Mouse (Mus musculus) hindbrain, embryonic 16.5 days (tissue): ENCODE results near the gene Kdm4d. TPM values are rescaled to one million over a fixed set of nuclear protein-coding genes. Genes with fewer than 3 reads are reported as not detected.
"Not testable (repeated sequence)": the region's sequence is repeated elsewhere in the genome, so short reads cannot be mapped to it uniquely, and the experiment has no call there.

ENCODE experiments used
- ATAC-seq: fragments of 200-750 bp; cut with Nextera tagmentation; 2 replicates; pipeline ENCODE4 v1.8.0; 2017; ENCODE audit warnings: moderate TSS enrichment, moderate library complexity
- H3K27ac ChIP-seq: fragments of 300-500 bp; sonication (generic); 2 replicates; pipeline ENCODE4 v1.5.1; 2014; ENCODE audit warnings: low read depth, mild to moderate bottlenecking, control low read depth, low read length, moderate library complexity
- H3K27me3 ChIP-seq: fragments of 300-500 bp; sonication (generic); replicated peaks from 2 replicates; pipeline ENCODE4 v1.6.1; 2014; ENCODE audit warnings: low read length; ENCODE audit not compliant: control insufficient read depth, insufficient read depth
- H3K36me3 ChIP-seq: fragments of 300-500 bp; sonication (generic); 2 replicates; pipeline ENCODE4 v1.6.1; 2014; ENCODE audit warnings: mild to moderate bottlenecking, low read length, moderate library complexity, mixed read lengths; ENCODE audit not compliant: control insufficient read depth, insufficient read depth
- H3K4me1 ChIP-seq: fragments of 300-500 bp; sonication (generic); 2 replicates; pipeline ENCODE4 v1.6.1; 2014; ENCODE audit warnings: low read depth, low read length; ENCODE audit not compliant: control insufficient read depth, insufficient read depth
- H3K4me2 ChIP-seq: fragments of 300-500 bp; sonication (generic); 2 replicates; pipeline ENCODE4 v1.6.1; 2014; ENCODE audit warnings: mild to moderate bottlenecking, low read length, control low read depth, moderate library complexity
- H3K4me3 ChIP-seq: fragments of 300-500 bp; sonication (generic); 2 replicates; pipeline ENCODE4 v1.5.1; 2014; ENCODE audit warnings: mild to moderate bottlenecking, low read length, control low read depth, moderate library complexity
- H3K9ac ChIP-seq: fragments of 300-500 bp; sonication (generic); 2 replicates; pipeline ENCODE4 v1.6.1; 2014; ENCODE audit warnings: low read depth, mild to moderate bottlenecking, control low read depth, low read length, moderate library complexity
- H3K9me3 ChIP-seq: fragments of 300-500 bp; sonication (generic); 2 replicates; pipeline ENCODE4 v1.6.1; 2014; ENCODE audit warnings: mild to moderate bottlenecking, low read length, moderate library complexity; ENCODE audit not compliant: control insufficient read depth
- WGBS: fragments of 180-500 bp; shearing (Covaris S2); extraction: QIAGEN DNeasy Blood & Tissue Kit; methylation state at CpG from one replicate; pipeline ENCODE4 v1.1.7; 2014; 5-methylcytosine and 5-hydroxymethylcytosine counted together
- polyA plus RNA-seq: library from polyadenylated mRNA; unstranded; fragments of >200 nt; fragmentation: Nextera tagmentation; extraction: Ambion mirVana; gene quantifications from 2 replicates; pipeline ENCODE4 v1.2.1, GENCODE M21; 2015

The Kdm4d gene
- polyA plus RNA-seq, 1 experiment from 2014 or later: 1.3 TPM

GRCm38 (mm10) chr9:14463668-14464067 is 36.6 kb downstream of the Kdm4d start:
- H3K9ac ChIP-seq, H3K27me3 ChIP-seq, H3K27ac ChIP-seq, H3K4me3 ChIP-seq, H3K4me1 ChIP-seq, H3K9me3 ChIP-seq, H3K36me3 ChIP-seq, ATAC-seq, H3K4me2 ChIP-seq: not testable (repeated sequence)
- WGBS: 88% methylated on average over 11 of the region's 12 CpGs

GRCm38 (mm10) chr9:14462536-14462935 is 37.7 kb downstream of the Kdm4d start:
- 88% methylated on average over 1 of the region's 1 CpGs for WGBS

GRCm38 (mm10) chr9:14456320-14456719 is 44.0 kb downstream of the Kdm4d start:
- no peak overlapping the region for H3K4me3 ChIP-seq
- no peak for ATAC-seq
- H3K36me3 ChIP-seq: no peaks in the 10 kb centered on the region
- 96% methylated on average over 3 of the region's 3 CpGs for WGBS
- H3K27ac ChIP-seq: no peak overlapping the region
- no peak overlapping the region for H3K4me2 ChIP-seq
- no peaks in the 10 kb centered on the region for H3K27me3 ChIP-seq
- no peaks in the 10 kb centered on the region for H3K4me1 ChIP-seq
- no peaks in the 10 kb centered on the region for H3K9me3 ChIP-seq
- H3K9ac ChIP-seq: no peak overlapping the region

More at GRCm38 (mm10) chr9:14462536-14462935, 37.7 kb downstream of the Kdm4d start:
- not testable (repeated sequence) for H3K36me3 ChIP-seq, H3K4me2 ChIP-seq, H3K4me3 ChIP-seq, H3K27ac ChIP-seq, ATAC-seq, H3K4me1 ChIP-seq, H3K9ac ChIP-seq, H3K27me3 ChIP-seq, H3K9me3 ChIP-seq

GRCm38 (mm10) chr9:14451120-14451519 is 49.2 kb downstream of the Kdm4d start:
- H3K4me2 ChIP-seq, ATAC-seq, H3K9ac ChIP-seq, H3K4me1 ChIP-seq, H3K9me3 ChIP-seq, H3K4me3 ChIP-seq, H3K36me3 ChIP-seq, H3K27ac ChIP-seq, H3K27me3 ChIP-seq: not testable (repeated sequence)
- WGBS: 64% methylated on average over 7 of the region's 8 CpGs

DNA sequence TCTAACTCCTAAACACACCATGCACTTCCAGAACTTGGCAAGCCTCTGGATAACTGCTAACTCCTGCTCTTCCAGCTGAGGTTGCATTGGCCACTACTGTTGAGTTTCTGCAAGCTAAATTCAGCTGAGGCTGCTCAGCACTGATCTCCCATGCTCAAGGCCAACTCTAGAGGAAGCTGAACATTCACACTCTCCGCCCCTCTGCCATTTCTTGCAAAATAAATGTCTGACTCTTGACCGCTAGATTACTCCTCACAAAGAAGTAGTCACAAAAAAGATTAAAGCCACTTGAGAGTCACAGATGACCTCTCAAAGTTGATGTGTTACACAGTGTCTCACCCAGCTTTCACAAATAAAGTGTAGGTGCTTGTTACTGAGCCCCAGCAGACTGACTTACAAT is 53.2 kb downstream of the Kdm4d start:
- H3K4me2 ChIP-seq, H3K4me3 ChIP-seq, H3K27me3 ChIP-seq, H3K9ac ChIP-seq, H3K4me1 ChIP-seq, H3K36me3 ChIP-seq, H3K9me3 ChIP-seq, ATAC-seq, H3K27ac ChIP-seq: not testable (repeated sequence)
- 90% methylated on average over 2 of the region's 2 CpGs for WGBS

DNA sequence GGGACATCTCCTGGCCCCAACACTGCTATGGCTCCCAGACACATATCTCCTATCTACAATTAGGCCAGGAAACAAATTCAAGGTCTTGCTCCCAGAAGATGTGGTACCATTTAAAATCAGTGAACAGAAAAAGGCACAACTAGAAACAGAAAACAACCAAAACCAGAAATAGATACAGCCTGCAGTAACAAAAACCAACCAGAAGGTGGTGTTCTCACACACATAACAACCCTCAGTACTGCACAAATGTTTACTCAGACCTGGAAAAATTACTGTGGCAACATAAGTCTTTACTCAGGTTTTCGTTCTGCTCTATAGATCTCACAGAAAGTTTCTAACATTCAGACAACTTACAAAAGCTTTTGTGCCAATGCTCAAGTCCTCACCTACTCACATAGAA is 59.9 kb downstream of the Kdm4d start:
- H3K4me3 ChIP-seq: no peak overlapping the region
- no peaks in the 10 kb centered on the region for H3K27me3 ChIP-seq
- no peak overlapping the region for H3K27ac ChIP-seq
- H3K36me3 ChIP-seq: no peaks in the 10 kb centered on the region
- no peaks in the 10 kb centered on the region for H3K9me3 ChIP-seq
- no peak overlapping the region for H3K9ac ChIP-seq
- ATAC-seq: no peak
- 91% methylated on average over 1 of the region's 1 CpGs for WGBS
- no peak overlapping the region for H3K4me2 ChIP-seq
- H3K4me1 ChIP-seq: no peaks in the 10 kb centered on the region

DNA sequence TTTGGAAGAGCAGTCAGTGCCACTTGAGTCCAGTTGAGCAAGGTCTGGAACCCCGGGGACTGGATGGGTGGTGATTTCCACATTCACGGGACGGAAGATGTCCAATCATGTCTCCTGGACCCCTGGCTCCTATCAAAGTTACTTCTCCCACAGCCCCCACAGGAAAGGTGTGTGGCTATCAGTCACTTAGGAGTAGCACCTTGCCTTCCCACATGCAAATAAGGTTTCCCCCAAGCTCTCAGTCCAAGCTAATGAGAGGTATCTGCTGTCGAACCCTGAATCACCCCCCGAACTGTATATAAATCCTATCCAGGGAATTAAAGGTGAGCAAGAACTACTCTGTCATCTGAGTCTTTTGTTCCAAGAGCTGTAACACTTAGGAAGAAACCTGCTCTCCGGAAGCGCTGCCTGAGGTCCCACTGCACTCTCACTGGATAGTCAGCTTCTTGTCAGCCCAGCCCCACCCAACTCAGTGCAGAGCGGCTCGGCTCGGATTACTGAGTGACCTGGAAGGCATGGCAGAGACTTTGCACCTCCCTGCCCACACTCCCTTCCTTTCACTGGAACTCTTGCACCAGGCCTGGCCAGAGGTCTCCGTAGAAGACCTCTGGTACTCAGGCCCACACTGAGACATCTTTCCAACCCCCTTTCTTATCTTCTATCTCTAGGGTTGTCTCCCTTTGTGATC is 66.9 kb downstream of the Kdm4d start:
- 67% methylated on average over 11 of the region's 11 CpGs for WGBS
- no peak for ATAC-seq
- no peaks in the 10 kb centered on the region for H3K27me3 ChIP-seq
- H3K27ac ChIP-seq: no peak overlapping the region
- no peaks in the 10 kb centered on the region for H3K9me3 ChIP-seq
- H3K4me1 ChIP-seq: no peaks in the 10 kb centered on the region
- H3K9ac ChIP-seq: no peak overlapping the region
- no peak overlapping the region for H3K4me3 ChIP-seq
- H3K4me2 ChIP-seq: no peak overlapping the region
- no peaks in the 10 kb centered on the region for H3K36me3 ChIP-seq

Other genes starting within 250 kb of the Kdm4d start
- gene Sesn3, start 225.4 kb downstream of the Kdm4d start, polyA plus RNA-seq: 15.9 and 21.0 TPM in 2 replicates
- gene Endod1, start 119.0 kb downstream of the Kdm4d start, polyA plus RNA-seq: 42.9 and 44.9 TPM in 2 replicates
- gene Cwc15, start 135 bp upstream of the Kdm4d start, polyA plus RNA-seq: 132 and 134 TPM in 2 replicates
- 6.6 and 8.3 TPM in 2 replicates for gene Amotl1, start 144.6 kb upstream of the Kdm4d start, polyA plus RNA-seq
- 0.40 TPM in 2 replicates for gene Piwil4, start 240.3 kb upstream of the Kdm4d start, polyA plus RNA-seq